Mouse (Mus musculus) midbrain, postnatal 0 days (tissue): ENCODE results near the gene Mpp4. TPM values are rescaled to one million over a fixed set of nuclear protein-coding genes. Genes with fewer than 3 reads are reported as not detected.
A peak's percentile ranks its signal among the peaks of the same experiment; 100 is the strongest.

Experiments used
- ATAC-seq: fragments of 200-750 bp; cut with Nextera tagmentation; 2 replicates; pipeline ENCODE4 v1.8.0; 2017; ENCODE audit warnings: moderate number of reproducible peaks, mild to moderate bottlenecking, moderate TSS enrichment, moderate library complexity; ENCODE audit not compliant: low FRiP score
- DNase-seq: peaks from one replicate; pipeline ENCODE4 v3.0.0-alpha.2; 2015; ENCODE audit warnings: low spot score
- H3K27ac ChIP-seq: fragments of 300-500 bp; sonication (generic); 2 replicates; pipeline ENCODE4 v1.5.1; 2014; ENCODE audit warnings: low read depth, mild to moderate bottlenecking, low read length, mixed read lengths
- H3K27me3 ChIP-seq: fragments of 300-500 bp; sonication (generic); 2 replicates; pipeline ENCODE4 v1.6.1; 2014; ENCODE audit warnings: low read length, control low read depth, mixed read lengths; ENCODE audit not compliant: insufficient read depth
- H3K36me3 ChIP-seq: fragments of 300-500 bp; sonication (generic); 2 replicates; pipeline ENCODE4 v1.6.1; 2014; ENCODE audit warnings: low read length, control low read depth, mixed read lengths; ENCODE audit not compliant: insufficient read depth
- H3K4me1 ChIP-seq: fragments of 300-500 bp; sonication (generic); 2 replicates; pipeline ENCODE4 v1.6.1; 2014; ENCODE audit warnings: mild to moderate bottlenecking, control low read depth, antibody characterized with exemption, low read length, mixed read lengths; ENCODE audit not compliant: insufficient read depth
- H3K4me2 ChIP-seq: fragments of 300-500 bp; sonication (generic); 2 replicates; pipeline ENCODE4 v1.6.1; 2014; ENCODE audit warnings: low read depth, mild to moderate bottlenecking, low read length, mixed read lengths; ENCODE audit not compliant: poor library complexity, severe bottlenecking
- H3K4me3 ChIP-seq: fragments of 300-500 bp; sonication (generic); 2 replicates; pipeline ENCODE4 v1.5.1; 2014; ENCODE audit warnings: low read depth, mild to moderate bottlenecking, low read length, moderate library complexity
- H3K9ac ChIP-seq: fragments of 300-500 bp; sonication (generic); replicated peaks from 2 replicates; pipeline ENCODE4 v1.6.1; 2014; ENCODE audit warnings: mild to moderate bottlenecking, low read length, moderate library complexity, mixed read lengths; ENCODE audit not compliant: poor library complexity, severe bottlenecking
- H3K9me3 ChIP-seq: fragments of 300-500 bp; sonication (generic); 2 replicates; pipeline ENCODE4 v1.6.1; 2016; ENCODE audit warnings: low read length, control low read depth
- CTCF ChIP-seq: IDR thresholded peaks from 2 replicates; pipeline ENCODE4 v1.5.1; 2016; ENCODE audit warnings: antibody characterized with exemption, mild to moderate bottlenecking
- WGBS: fragments of 180-500 bp; shearing (Covaris S2); extraction: QIAGEN DNeasy Blood & Tissue Kit; methylation state at CpG from one replicate; pipeline ENCODE4 v1.1.7; 2014; 5-methylcytosine and 5-hydroxymethylcytosine counted together
- polyA plus RNA-seq: library from polyadenylated mRNA; unstranded; fragments of >200 nt; fragmentation: Nextera tagmentation; extraction: Ambion mirVana; gene quantifications from 2 replicates; pipeline ENCODE4 v1.2.1, GENCODE M21; 2015
- total RNA-seq: library from RNA; depleted of rRNA; stranded (reverse); fragments of >200 nt; gene quantifications from 2 replicates; pipeline ENCODE4 v1.2.3, GENCODE M21; 2014

Mpp4 gene
- total and polyA plus RNA-seq, 2 experiments from 2014 or later: 0.64 to 2.6 TPM

- H3K36me3 ChIP-seq: peaks cover 7% of the 10 kb centered on the region; the same call in 1 of the 2 replicates
- H3K4me1 ChIP-seq: no peaks in the 10 kb centered on the region
- ATAC-seq (no peak), DNase-seq (no peak)
- no peak overlapping the region for H3K4me2 ChIP-seq
- H3K9me3 ChIP-seq: no peaks in the 10 kb centered on the region
- H3K4me3 ChIP-seq: no peak overlapping the region
- no peak overlapping the region for H3K27ac ChIP-seq
- 89% methylated on average over 7 of the region's 7 CpGs for WGBS
- H3K9ac ChIP-seq: no peak overlapping the region
- H3K27me3 ChIP-seq: no peaks in the 10 kb centered on the region
- TF ChIP-seq CTCF: no peak
Observed at GRCm38 (mm10) chr1:59158498-59158897, 4.7 kb downstream of the Mpp4 start.

- H3K9me3 ChIP-seq: no peaks in the 10 kb centered on the region
- H3K4me1 ChIP-seq: no peaks in the 10 kb centered on the region
- no peak overlapping the region for H3K27ac ChIP-seq
- ATAC-seq (no peak), DNase-seq (no peak)
- no peak for TF ChIP-seq CTCF
- no peak overlapping the region for H3K9ac ChIP-seq
- H3K27me3 ChIP-seq: no peaks in the 10 kb centered on the region
- 0 out of 2 replicates have a peak, but pooled peaks cover under 1% of the 10 kb centered on the region for H3K36me3 ChIP-seq
- no peak overlapping the region for H3K4me2 ChIP-seq
- no peak overlapping the region for H3K4me3 ChIP-seq
- 87% methylated on average over 4 of the region's 4 CpGs for WGBS
Observed at GRCm38 (mm10) chr1:59157846-59158245, 5.3 kb downstream of the Mpp4 start.

GRCm38 (mm10) chr1:59152346-59152745, 10.8 kb downstream of the Mpp4 start:
- 70% methylated on average over 4 of the region's 4 CpGs for WGBS
- Histone ChIP-seq H3K4me1 (no peaks in the 10 kb centered on the region), H3K4me2 (no peak overlapping the region), H3K4me3 (no peak overlapping the region), H3K36me3 (no peaks in the 10 kb centered on the region), H3K27me3 (no peaks in the 10 kb centered on the region), H3K9me3 (no peaks in the 10 kb centered on the region), H3K27ac (no peak overlapping the region), H3K9ac (no peak overlapping the region)
- TF ChIP-seq CTCF: no peak
- no peak for DNase-seq
- no peak for ATAC-seq

GRCm38 (mm10) chr1:59150542-59150941, 12.6 kb downstream of the Mpp4 start:
- 85% methylated on average over 5 of the region's 5 CpGs for WGBS
- H3K4me1 ChIP-seq: no peaks in the 10 kb centered on the region
- H3K9me3 ChIP-seq: no peaks in the 10 kb centered on the region
- H3K9ac ChIP-seq: no peak overlapping the region
- ATAC-seq: no peak
- H3K27ac ChIP-seq: no peak overlapping the region
- H3K4me3 ChIP-seq: no peak overlapping the region
- H3K36me3 ChIP-seq: no peaks in the 10 kb centered on the region
- H3K27me3 ChIP-seq: no peaks in the 10 kb centered on the region
- no peak for DNase-seq
- 0 out of 2 replicates have a peak, but pooled peaks have one; percentile 4 for TF ChIP-seq CTCF
- H3K4me2 ChIP-seq: no peak overlapping the region

- peak; percentile 32 for TF ChIP-seq CTCF
- H3K9me3 ChIP-seq: no peaks in the 10 kb centered on the region
Observed at GRCm38 (mm10) chr1:59144543-59144942, 18.6 kb downstream of the Mpp4 start.

GRCm38 (mm10) chr1:59142809-59143208, 20.4 kb downstream of the Mpp4 start:
- TF ChIP-seq CTCF: peak; percentile 72

More at GRCm38 (mm10) chr1:59144543-59144942, 18.6 kb downstream of the Mpp4 start:
- Histone ChIP-seq H3K27me3 (no peaks in the 10 kb centered on the region), H3K4me1 (no peaks in the 10 kb centered on the region), H3K4me2 (no peak overlapping the region), H3K9ac (no peak overlapping the region), H3K36me3 (no peaks in the 10 kb centered on the region), H3K27ac (no peak overlapping the region), H3K4me3 (no peak overlapping the region)
- DNase-seq: no peak
- WGBS: 78% methylated on average over 10 of the region's 10 CpGs
- no peak for ATAC-seq

More at GRCm38 (mm10) chr1:59142809-59143208, 20.4 kb downstream of the Mpp4 start:
- DNase-seq: peak; percentile 52
- no peaks in the 10 kb centered on the region for H3K4me1 ChIP-seq
- no peak overlapping the region for H3K27ac ChIP-seq
- no peaks in the 10 kb centered on the region for H3K9me3 ChIP-seq
- no peak overlapping the region for H3K4me3 ChIP-seq
- no peaks in the 10 kb centered on the region for H3K27me3 ChIP-seq
- H3K4me2 ChIP-seq: no peak overlapping the region
- H3K9ac ChIP-seq: no peak overlapping the region
- no peak for ATAC-seq
- H3K36me3 ChIP-seq: no peaks in the 10 kb centered on the region
